Comparison of ENCODE assay signal across 15 mouse cellular contexts in genomic region chr3:129657222-129657621, GRCm38 (mm10).
"Had no signal": no experiment of that assay in that cellular context is flagged by ENCODE, and none has a peak within 500 bp of the region (broad histone marks: within the 10 kb centered on the region; RNA-seq: fewer than 3 reads in every experiment).

No protein-coding gene starts in this region.

- ATAC-seq: lung, postnatal 0 days; midbrain, embryonic 15.5 days had no signal

- H3K36me3 ChIP-seq: kidney, embryonic 15.5 days; liver, embryonic 13.5 days; midbrain, embryonic 12.5 days; midbrain, embryonic 15.5 days; neural tube, embryonic 13.5 days had no signal

- H3K27ac ChIP-seq: kidney, embryonic 15.5 days; liver, embryonic 13.5 days; macrophage; midbrain, embryonic 12.5 days; midbrain, embryonic 15.5 days; neural tube, embryonic 13.5 days had no signal

- H3K4me3 ChIP-seq: kidney, embryonic 15.5 days; liver, embryonic 13.5 days; midbrain, embryonic 12.5 days; midbrain, embryonic 15.5 days; neural tube, embryonic 13.5 days had no signal

- H3K4me2 ChIP-seq: kidney, embryonic 15.5 days; liver, embryonic 13.5 days; lung, embryonic 14.5 days; midbrain, embryonic 12.5 days; midbrain, embryonic 15.5 days; neural tube, embryonic 13.5 days had no signal

- H3K9me3 ChIP-seq: kidney, embryonic 15.5 days; liver, embryonic 13.5 days; midbrain, embryonic 12.5 days; midbrain, embryonic 15.5 days; neural tube, embryonic 13.5 days had no signal

- DNase-seq: kidney, postnatal 14 days; kidney, postnatal 4 days; liver, embryonic 13.5 days; lung, embryonic 14.5 days; retina, postnatal 1 day; right cerebral cortex, postnatal 25 days; spleen, adult 18-20 months; thymus, adult 18-20 months; thymus, postnatal 36 days had no signal

- H3K27me3 ChIP-seq: kidney, embryonic 15.5 days; liver, embryonic 13.5 days; midbrain, embryonic 12.5 days; midbrain, embryonic 15.5 days; neural tube, embryonic 13.5 days had no signal

- H3K9ac ChIP-seq: kidney, embryonic 15.5 days; liver, embryonic 13.5 days; lung, embryonic 14.5 days; midbrain, embryonic 12.5 days; midbrain, embryonic 15.5 days; neural tube, embryonic 13.5 days had no signal

- H3K4me1 ChIP-seq: kidney, embryonic 15.5 days; liver, embryonic 13.5 days; midbrain, embryonic 12.5 days; midbrain, embryonic 15.5 days; neural tube, embryonic 13.5 days had no signal
